Mouse (Mus musculus) stomach, embryonic 15.5 days (tissue): ENCODE results near the gene Sbk1. TPM values are rescaled to one million over a fixed set of nuclear protein-coding genes. Genes with fewer than 3 reads are reported as not detected.

ENCODE experiments used
- ATAC-seq: fragments of 200-750 bp; cut with Nextera tagmentation; 2 replicates; pipeline ENCODE4 v1.8.0; 2017; ENCODE audit warnings: low read depth, moderate number of reproducible peaks, moderate TSS enrichment; ENCODE audit not compliant: insufficient read depth, low FRiP score
- H3K27ac ChIP-seq: fragments of 300-500 bp; sonication (generic); 2 replicates; pipeline ENCODE4 v1.5.1; 2015; ENCODE audit warnings: mild to moderate bottlenecking, inconsistent platforms
- H3K27me3 ChIP-seq: fragments of 300-500 bp; sonication (generic); replicated peaks from 2 replicates; pipeline ENCODE4 v1.6.1; 2015; ENCODE audit warnings: inconsistent platforms
- H3K36me3 ChIP-seq: fragments of 300-500 bp; sonication (generic); 2 replicates; pipeline ENCODE4 v1.6.1; 2015; ENCODE audit warnings: inconsistent platforms
- H3K4me1 ChIP-seq: fragments of 300-500 bp; sonication (generic); 2 replicates; pipeline ENCODE4 v1.6.1; 2015; ENCODE audit warnings: inconsistent platforms
- H3K4me2 ChIP-seq: fragments of 300-500 bp; sonication (generic); 2 replicates; pipeline ENCODE4 v1.6.1; 2015; ENCODE audit warnings: mild to moderate bottlenecking, inconsistent platforms
- H3K4me3 ChIP-seq: fragments of 300-500 bp; sonication (generic); replicated peaks from 2 replicates; pipeline ENCODE4 v1.5.1; 2015; ENCODE audit warnings: inconsistent platforms
- H3K9ac ChIP-seq: fragments of 300-500 bp; sonication (generic); 2 replicates; pipeline ENCODE4 v1.6.1; 2015; ENCODE audit warnings: inconsistent platforms
- H3K9me3 ChIP-seq: fragments of 300-500 bp; sonication (generic); 2 replicates; pipeline ENCODE4 v1.6.1; 2016; ENCODE audit warnings: inconsistent platforms
- WGBS: fragments of 180-500 bp; shearing (Covaris S2); methylation state at CpG from one replicate; pipeline ENCODE4 v1.1.7; 2015; 5-methylcytosine and 5-hydroxymethylcytosine counted together
- polyA plus RNA-seq: library from polyadenylated mRNA; unstranded; fragments of >200 nt; fragmentation: Nextera tagmentation; extraction: Ambion mirVana; gene quantifications from 2 replicates; pipeline ENCODE4 v1.2.1, GENCODE M21; 2015

The Sbk1 gene
- polyA plus RNA-seq, 1 experiment from 2014 or later = 19.1 TPM

DNA sequence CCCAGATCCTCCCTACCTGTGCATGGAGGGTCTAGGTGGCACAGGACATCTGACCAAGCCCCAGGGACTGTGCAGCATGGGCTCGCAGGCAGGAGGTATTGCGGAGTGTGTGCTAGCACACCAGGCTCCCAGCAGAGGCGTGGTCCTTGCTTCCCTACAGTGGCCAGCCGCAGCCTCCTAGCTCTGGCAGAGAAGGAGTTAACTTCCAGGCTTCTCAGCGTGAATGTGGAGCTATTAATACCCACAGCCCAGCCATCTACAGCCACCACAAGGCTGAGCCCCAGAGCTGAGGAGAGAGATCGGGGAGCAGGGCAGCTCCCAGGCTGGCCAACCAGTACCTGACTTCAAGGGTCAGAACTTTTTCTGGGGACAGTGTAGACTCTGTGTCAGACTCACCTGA, 24.3 kb upstream of the Sbk1 start:
- Histone ChIP-seq H3K9ac (no peak overlapping the region), H3K9me3 (no peaks in the 10 kb centered on the region), H3K27ac (no peak overlapping the region), H3K4me3 (no peak overlapping the region), H3K4me2 (peak overlapping the region; percentile 38), H3K4me1 (0 out of 2 replicates have a peak, but pooled peaks cover 7% of the 10 kb centered on the region), H3K27me3 (no peaks in the 10 kb centered on the region), H3K36me3 (no peaks in the 10 kb centered on the region)
- WGBS = 6% methylated on average over 6 of the region's 6 CpGs
- ATAC-seq = peak; percentile 40; the same call in 1 of the 2 replicates

DNA sequence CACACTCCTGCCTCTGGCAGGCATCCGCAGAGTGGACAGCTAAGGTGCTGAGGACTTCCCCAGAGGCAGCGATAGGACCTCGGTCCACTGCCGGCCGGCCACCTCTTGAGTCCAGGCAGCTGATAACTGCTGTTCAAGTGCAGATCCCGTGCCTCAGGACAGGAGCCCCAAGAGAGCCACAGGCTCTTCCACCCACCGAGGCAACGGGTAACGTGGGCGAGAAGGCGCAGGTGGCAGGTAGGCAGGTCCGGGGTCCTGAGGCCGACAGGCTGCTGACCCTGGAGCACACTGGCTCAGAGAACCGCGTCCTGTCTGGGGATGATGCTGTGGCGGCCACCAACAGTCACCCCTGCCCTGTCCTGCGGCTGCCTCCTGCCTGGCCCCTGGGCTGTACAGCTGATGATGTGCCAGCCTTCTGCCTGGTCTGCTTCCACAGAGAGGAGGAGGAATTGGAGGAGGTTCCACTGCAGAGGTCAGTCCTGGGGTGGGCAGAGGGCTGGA, 23.7 kb upstream of the Sbk1 start:
- Histone ChIP-seq H3K4me3 (no peak overlapping the region), H3K27ac (no peak overlapping the region), H3K4me2 (peak overlapping the region; percentile 38; the same call in 1 of the 2 replicates), H3K9ac (no peak overlapping the region), H3K9me3 (no peaks in the 10 kb centered on the region), H3K4me1 (0 out of 2 replicates have a peak, but pooled peaks cover 7% of the 10 kb centered on the region), H3K36me3 (no peaks in the 10 kb centered on the region), H3K27me3 (no peaks in the 10 kb centered on the region)
- WGBS = 41% methylated on average over 17 of the region's 17 CpGs
- ATAC-seq = no peak

DNA sequence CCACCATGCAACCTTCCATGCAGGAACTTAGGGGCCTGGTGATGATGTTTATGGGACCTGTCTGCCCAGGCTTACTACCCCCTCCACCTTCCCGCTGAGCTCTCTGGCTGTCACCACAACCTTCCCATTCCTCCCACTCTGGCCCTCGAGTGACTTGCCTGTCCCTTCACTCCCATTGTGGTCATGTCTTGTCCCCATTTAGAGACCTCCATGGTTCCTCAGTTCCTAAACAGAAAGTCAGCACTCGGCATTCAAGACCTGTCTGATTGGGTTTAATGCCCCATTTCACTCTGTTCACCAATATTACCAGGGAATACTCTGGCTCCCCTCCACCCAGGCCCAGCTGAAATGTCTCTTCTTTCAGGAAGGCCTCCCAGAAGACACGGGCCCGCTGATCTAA, 23.3 kb upstream of the Sbk1 start:
- Histone ChIP-seq H3K27ac (no peak overlapping the region), H3K4me2 (no peak overlapping the region), H3K9me3 (no peaks in the 10 kb centered on the region), H3K27me3 (no peaks in the 10 kb centered on the region), H3K36me3 (no peaks in the 10 kb centered on the region), H3K4me3 (no peak overlapping the region), H3K4me1 (0 out of 2 replicates have a peak, but pooled peaks cover 7% of the 10 kb centered on the region), H3K9ac (no peak overlapping the region)
- 75% methylated on average over 5 of the region's 5 CpGs for WGBS
- no peak for ATAC-seq

DNA sequence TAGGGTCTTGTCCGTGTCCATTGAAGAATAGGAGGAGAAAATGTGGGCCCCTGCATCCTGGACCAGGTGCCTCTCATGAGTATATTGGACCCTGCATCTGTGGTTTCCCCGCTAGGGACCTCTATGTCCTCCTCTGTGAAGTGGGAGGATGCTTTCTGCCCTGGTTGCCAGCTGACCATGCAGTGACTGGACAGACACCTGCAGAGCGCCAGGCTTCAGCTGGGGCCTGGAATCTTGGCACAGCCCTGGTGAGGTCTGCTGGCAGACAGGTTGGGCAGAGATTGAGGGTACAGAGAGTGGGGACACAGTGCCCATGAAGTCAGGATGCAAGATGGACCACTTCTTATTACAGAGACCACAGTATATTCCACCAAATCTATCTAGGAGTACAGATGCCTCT, 22.4 kb upstream of the Sbk1 start:
- no peak for ATAC-seq
- no peak overlapping the region for H3K4me3 ChIP-seq
- WGBS = 89% methylated on average over 3 of the region's 3 CpGs
- 0 out of 2 replicates have a peak, but pooled peaks cover 7% of the 10 kb centered on the region for H3K4me1 ChIP-seq
- H3K27me3 ChIP-seq = no peaks in the 10 kb centered on the region
- H3K27ac ChIP-seq = no peak overlapping the region
- no peaks in the 10 kb centered on the region for H3K36me3 ChIP-seq
- no peak overlapping the region for H3K4me2 ChIP-seq
- no peak overlapping the region for H3K9ac ChIP-seq
- no peaks in the 10 kb centered on the region for H3K9me3 ChIP-seq

DNA sequence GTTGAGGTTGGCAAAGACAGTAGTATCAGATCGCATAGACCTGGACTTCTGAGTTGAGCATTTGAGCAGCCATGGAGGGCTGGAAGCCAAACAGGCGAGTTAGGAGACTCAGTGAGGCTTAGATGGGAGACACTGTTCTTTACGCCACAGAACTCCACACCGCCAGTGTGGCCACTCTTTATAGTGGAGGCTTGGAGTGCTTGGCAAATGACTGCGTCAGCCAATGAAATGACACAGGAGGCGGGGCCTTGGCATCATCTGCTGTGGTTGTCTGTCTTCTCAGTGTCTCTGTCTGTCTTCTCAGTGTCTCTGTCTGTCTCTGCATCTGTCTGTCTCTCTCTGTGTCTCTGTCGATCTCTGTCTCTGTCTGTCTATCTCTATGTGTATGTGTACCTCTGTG, 21.9 kb upstream of the Sbk1 start:
- WGBS = 77% methylated on average over 7 of the region's 7 CpGs
- no peak for ATAC-seq
- no peaks in the 10 kb centered on the region for H3K36me3 ChIP-seq
- no peak overlapping the region for H3K27ac ChIP-seq
- no peak overlapping the region for H3K9ac ChIP-seq
- no peak overlapping the region for H3K4me2 ChIP-seq
- no peaks in the 10 kb centered on the region for H3K27me3 ChIP-seq
- H3K4me3 ChIP-seq = no peak overlapping the region
- H3K9me3 ChIP-seq = no peaks in the 10 kb centered on the region
- H3K4me1 ChIP-seq = 0 out of 2 replicates have a peak, but pooled peaks cover 7% of the 10 kb centered on the region

DNA sequence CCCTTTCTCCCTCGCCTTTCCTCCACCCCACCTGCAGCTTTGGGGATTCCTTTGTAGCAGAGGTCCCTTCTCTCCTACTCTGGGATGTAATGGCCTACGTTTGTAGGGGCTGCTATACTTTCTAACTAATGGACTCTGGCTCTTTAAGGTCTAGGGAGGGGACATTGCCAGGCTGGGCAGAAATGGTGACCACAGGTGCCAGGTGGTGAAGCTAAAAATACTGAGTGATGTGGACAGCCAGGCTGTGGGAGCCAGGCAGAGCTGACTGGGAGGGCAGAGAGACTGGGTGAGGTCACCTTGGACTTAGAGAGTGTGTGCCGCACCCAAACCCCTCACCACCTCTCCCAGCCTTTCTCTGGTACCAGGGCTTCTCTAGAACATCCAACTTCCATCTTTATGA, 20.7 kb upstream of the Sbk1 start:
- Histone ChIP-seq H3K9me3 (no peaks in the 10 kb centered on the region), H3K27ac (no peak overlapping the region), H3K4me2 (no peak overlapping the region), H3K9ac (no peak overlapping the region), H3K27me3 (no peaks in the 10 kb centered on the region), H3K36me3 (no peaks in the 10 kb centered on the region), H3K4me1 (0 out of 2 replicates have a peak, but pooled peaks cover 7% of the 10 kb centered on the region), H3K4me3 (no peak overlapping the region)
- WGBS = 63% methylated on average over 3 of the region's 3 CpGs
- ATAC-seq = no peak

DNA sequence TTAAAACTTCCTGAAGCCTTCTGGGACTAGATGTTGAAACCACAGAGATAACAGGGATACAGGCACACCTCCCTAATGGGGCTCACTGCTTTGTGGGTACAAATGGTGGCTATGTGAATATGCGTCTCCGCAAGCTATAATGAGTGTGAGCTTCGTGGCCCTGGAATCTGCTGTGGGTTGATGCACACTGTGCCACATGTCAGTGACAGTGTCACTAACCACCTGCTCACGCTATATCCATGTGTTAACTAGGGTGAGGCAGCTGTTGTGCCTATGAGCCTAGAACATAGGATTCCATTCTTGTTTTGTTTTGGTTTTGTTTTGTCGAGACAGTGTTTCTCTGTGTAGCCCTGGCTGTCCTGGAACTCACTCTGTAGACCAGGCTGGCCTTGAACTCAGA, 20.2 kb upstream of the Sbk1 start:
- H3K9me3 ChIP-seq = no peaks in the 10 kb centered on the region
- H3K4me2 ChIP-seq = no peak overlapping the region
- H3K9ac ChIP-seq = no peak overlapping the region
- H3K4me1 ChIP-seq = 0 out of 2 replicates have a peak, but pooled peaks cover 7% of the 10 kb centered on the region
- no peak overlapping the region for H3K4me3 ChIP-seq
- WGBS = 82% methylated on average over 5 of the region's 5 CpGs
- H3K27ac ChIP-seq = no peak overlapping the region
- H3K36me3 ChIP-seq = no peaks in the 10 kb centered on the region
- no peaks in the 10 kb centered on the region for H3K27me3 ChIP-seq
- no peak for ATAC-seq

DNA sequence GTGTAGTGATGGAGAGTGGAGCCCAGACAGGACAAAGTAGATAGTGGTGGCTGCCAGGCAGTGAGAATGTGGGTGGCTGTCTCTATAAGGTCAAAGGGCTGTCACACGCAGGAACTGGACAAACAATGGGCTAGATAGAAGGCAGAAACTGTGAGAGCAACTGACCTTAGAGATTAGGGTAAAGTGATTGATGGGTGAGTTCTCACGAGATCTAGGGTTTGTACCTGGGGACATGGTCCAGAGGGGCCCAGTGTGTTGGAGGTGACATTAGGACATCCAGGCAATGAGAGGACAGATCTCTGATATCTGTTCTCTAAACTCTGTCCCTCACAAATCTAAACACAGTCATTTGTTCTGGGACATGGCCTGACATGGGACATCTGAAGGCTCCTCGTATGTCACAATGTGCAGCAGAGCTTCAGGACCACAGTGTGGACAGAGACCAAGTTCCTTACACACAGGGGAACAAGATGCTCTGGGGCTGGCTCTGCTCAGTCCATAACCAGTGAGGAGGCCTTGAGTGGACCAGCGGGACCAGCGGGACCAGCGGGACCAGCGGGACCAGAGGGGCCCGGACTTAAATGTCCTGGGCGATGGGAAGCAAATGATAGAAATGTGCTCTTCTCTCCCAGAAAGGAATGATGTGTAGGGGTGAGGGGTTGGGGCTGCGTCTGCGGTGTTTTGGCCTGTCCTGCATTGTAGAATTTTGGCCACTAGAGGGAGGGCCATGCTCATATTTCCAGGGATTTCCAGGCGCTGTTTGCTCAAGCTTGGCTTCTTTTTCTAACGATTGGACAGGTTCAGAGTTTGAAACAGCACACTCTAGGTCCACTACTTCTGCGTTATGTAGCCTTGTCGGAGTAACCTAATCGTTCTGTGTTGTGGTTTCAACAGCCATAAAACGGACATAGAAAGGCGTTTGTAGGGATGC, 11.9 kb upstream of the Sbk1 start:
- Histone ChIP-seq H3K4me3 (no peak overlapping the region), H3K27me3 (no peaks in the 10 kb centered on the region), H3K4me1 (no peaks in the 10 kb centered on the region), H3K9me3 (no peaks in the 10 kb centered on the region), H3K36me3 (no peaks in the 10 kb centered on the region), H3K9ac (no peak overlapping the region), H3K4me2 (no peak overlapping the region), H3K27ac (no peak overlapping the region)
- ATAC-seq = peak; percentile 15; the same call in 1 of the 2 replicates
- WGBS = 9% methylated on average over 18 of the region's 18 CpGs

DNA sequence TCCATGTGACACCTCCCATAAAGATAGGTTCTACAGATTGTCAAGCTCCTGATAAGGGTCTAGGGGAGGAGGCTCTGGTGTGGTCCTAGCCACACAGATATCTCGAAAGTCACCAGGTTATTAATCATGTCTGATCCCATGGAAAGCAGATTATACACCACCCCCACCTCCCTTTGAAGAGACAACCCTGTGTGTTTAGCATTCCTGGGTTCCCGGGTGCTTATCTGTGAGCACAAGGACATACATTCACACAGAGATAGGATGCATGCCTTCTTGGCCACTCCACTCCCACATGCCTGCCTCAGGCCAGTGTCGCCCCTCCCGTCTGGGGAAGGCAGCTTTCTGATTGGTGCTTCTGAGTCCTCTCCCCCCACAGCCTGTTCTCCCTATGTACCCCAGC, 10.6 kb upstream of the Sbk1 start:
- H3K9ac ChIP-seq = no peak overlapping the region
- no peak overlapping the region for H3K4me2 ChIP-seq
- H3K4me3 ChIP-seq = no peak overlapping the region
- no peaks in the 10 kb centered on the region for H3K36me3 ChIP-seq
- peaks cover 10% of the 10 kb centered on the region for H3K4me1 ChIP-seq
- H3K27ac ChIP-seq = no peak overlapping the region
- no peaks in the 10 kb centered on the region for H3K27me3 ChIP-seq
- no peak for ATAC-seq
- H3K9me3 ChIP-seq = no peaks in the 10 kb centered on the region
- WGBS = 58% methylated on average over 4 of the region's 4 CpGs

DNA sequence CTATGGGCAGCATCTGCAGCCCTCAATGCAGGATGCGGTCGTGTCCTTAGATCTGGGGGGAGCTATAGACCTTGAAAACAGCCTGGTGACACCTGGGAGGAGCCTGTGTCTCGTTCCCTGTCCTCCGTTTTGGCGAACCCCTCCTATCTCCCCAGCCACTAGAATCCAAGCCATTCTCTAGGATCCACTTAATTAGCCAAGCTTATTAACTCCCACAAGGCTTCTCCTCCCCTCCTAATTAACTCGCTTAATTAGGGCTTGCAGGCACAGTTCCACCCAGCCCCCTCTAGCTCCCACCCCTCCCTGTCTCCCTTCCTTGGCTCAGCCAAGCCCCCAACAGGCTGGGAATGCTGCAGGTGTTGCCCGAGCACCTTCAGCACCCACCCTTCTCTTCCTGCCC, 8.5 kb upstream of the Sbk1 start:
- Histone ChIP-seq H3K27me3 (no peaks in the 10 kb centered on the region), H3K27ac (no peak overlapping the region), H3K36me3 (no peaks in the 10 kb centered on the region), H3K4me1 (peaks cover 10% of the 10 kb centered on the region), H3K4me2 (no peak overlapping the region), H3K4me3 (no peak overlapping the region), H3K9ac (no peak overlapping the region), H3K9me3 (no peaks in the 10 kb centered on the region)
- WGBS = 40% methylated on average over 7 of the region's 7 CpGs
- no peak for ATAC-seq

DNA sequence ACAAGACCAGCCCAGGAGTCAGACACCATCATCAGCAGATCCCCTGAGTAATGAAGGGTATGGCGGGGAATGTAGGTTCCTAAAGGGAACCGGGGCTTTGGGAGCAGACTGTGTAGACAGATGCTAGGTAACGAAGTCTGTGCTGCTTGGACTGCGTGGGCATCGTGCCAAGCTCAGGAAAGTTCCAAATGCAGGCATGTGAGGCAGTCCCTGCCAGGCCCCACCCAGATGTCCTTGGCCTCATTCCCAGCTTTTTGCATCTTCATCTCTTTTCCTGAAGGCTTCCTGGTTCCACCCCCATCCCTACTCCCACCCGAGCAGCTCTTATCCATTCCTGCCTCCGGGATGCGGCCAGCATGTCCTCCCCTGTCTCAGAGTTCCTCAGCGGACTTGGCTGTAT, 6.5 kb upstream of the Sbk1 start:
- WGBS = 35% methylated on average over 9 of the region's 9 CpGs

DNA sequence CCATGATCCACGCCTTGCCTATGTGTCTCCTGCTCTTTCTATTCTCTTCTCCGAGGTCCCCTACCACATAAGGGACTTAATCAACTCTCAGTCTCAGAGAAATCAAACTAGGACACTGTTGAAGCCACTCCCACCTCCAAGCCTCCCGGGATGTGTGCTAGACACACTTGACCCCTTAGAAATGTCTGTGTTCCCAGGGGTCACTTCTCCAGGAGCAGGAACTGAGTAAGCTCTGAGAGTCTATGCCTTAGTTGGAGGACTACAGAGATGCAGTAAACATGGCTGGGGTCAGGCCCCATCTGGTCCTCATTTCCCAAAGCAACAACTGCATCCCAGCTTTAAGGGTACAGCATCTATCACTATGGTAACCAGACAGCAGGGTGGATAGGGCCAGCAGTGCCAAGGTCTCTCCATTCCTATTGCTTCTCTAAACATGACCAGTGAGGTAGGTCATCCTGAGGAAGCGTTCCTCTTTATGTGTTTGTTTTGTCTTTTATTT, 6.0 kb upstream of the Sbk1 start:
- H3K4me1 ChIP-seq = peaks cover 15% of the 10 kb centered on the region
- WGBS = 55% methylated on average over 4 of the region's 4 CpGs

More for the DNA sequence above, 6.5 kb upstream of the Sbk1 start:
- H3K9ac ChIP-seq = no peak overlapping the region
- no peaks in the 10 kb centered on the region for H3K27me3 ChIP-seq
- ATAC-seq = peak; percentile 41; the same call in 1 of the 2 replicates
- H3K9me3 ChIP-seq = no peaks in the 10 kb centered on the region
- 0 out of 2 replicates have a peak overlapping the region, but pooled peaks have one; percentile 5 for H3K4me2 ChIP-seq
- H3K4me3 ChIP-seq = no peak overlapping the region
- peaks cover 11% of the 10 kb centered on the region for H3K4me1 ChIP-seq
- no peaks in the 10 kb centered on the region for H3K36me3 ChIP-seq
- H3K27ac ChIP-seq = no peak overlapping the region; the same call in 1 of the 2 replicates

More for the DNA sequence above, 6.0 kb upstream of the Sbk1 start:
- Histone ChIP-seq H3K36me3 (no peaks in the 10 kb centered on the region), H3K9ac (no peak overlapping the region), H3K4me2 (0 out of 2 replicates have a peak overlapping the region, but pooled peaks have one; percentile 5), H3K27ac (no peak overlapping the region; the same call in 1 of the 2 replicates), H3K4me3 (no peak overlapping the region), H3K9me3 (no peaks in the 10 kb centered on the region), H3K27me3 (no peaks in the 10 kb centered on the region)
- no peak for ATAC-seq
